Mouse (Mus musculus) kidney, embryonic 16.5 days (tissue): ENCODE data around the gene Trp53. TPM values are rescaled to one million over a fixed set of nuclear protein-coding genes. Genes with fewer than 3 reads are reported as not detected.
"Not testable (repeated sequence)": the region's sequence is repeated elsewhere in the genome, so short reads cannot be mapped to it uniquely, and the experiment has no call there.

Experiments
- ATAC-seq: fragments of 200-750 bp; cut with Nextera tagmentation; 2 replicates; pipeline ENCODE4 v1.8.0; 2017; ENCODE audit warnings: moderate TSS enrichment; ENCODE audit not compliant: low FRiP score, low TSS enrichment
- H3K27ac ChIP-seq: fragments of 300-500 bp; sonication (generic); 2 replicates; pipeline ENCODE4 v1.5.1; 2014; ENCODE audit warnings: low read length
- H3K27me3 ChIP-seq: fragments of 300-500 bp; sonication (generic); 2 replicates; pipeline ENCODE4 v1.6.1; 2014; ENCODE audit warnings: low read length, control low read depth, mixed read lengths; ENCODE audit not compliant: insufficient read depth
- H3K36me3 ChIP-seq: fragments of 300-500 bp; sonication (generic); 2 replicates; pipeline ENCODE4 v1.6.1; 2014; ENCODE audit warnings: low read length, control low read depth, mixed read lengths; ENCODE audit not compliant: insufficient read depth
- H3K4me1 ChIP-seq: fragments of 300-500 bp; sonication (generic); 2 replicates; pipeline ENCODE4 v1.6.1; 2014; ENCODE audit warnings: low read length, control low read depth, mixed read lengths; ENCODE audit not compliant: insufficient read depth
- H3K4me2 ChIP-seq: fragments of 300-500 bp; sonication (generic); replicated peaks from 2 replicates; pipeline ENCODE4 v1.6.1; 2014; ENCODE audit warnings: low read depth, low read length
- H3K4me3 ChIP-seq: fragments of 300-500 bp; sonication (generic); 2 replicates; pipeline ENCODE4 v1.5.1; 2014; ENCODE audit warnings: mild to moderate bottlenecking, low read length
- H3K9ac ChIP-seq: fragments of 300-500 bp; sonication (generic); replicated peaks from 2 replicates; pipeline ENCODE4 v1.6.1; 2014; ENCODE audit warnings: low read length
- H3K9me3 ChIP-seq: fragments of 300-500 bp; sonication (generic); 2 replicates; pipeline ENCODE4 v1.6.1; 2016; ENCODE audit warnings: low read length, control low read depth
- WGBS: fragments of 180-500 bp; shearing (Covaris S2); extraction: QIAGEN DNeasy Blood & Tissue Kit; methylation state at CpG from one replicate; pipeline ENCODE4 v1.1.7; 2014; 5-methylcytosine and 5-hydroxymethylcytosine counted together
- polyA plus RNA-seq: library from polyadenylated mRNA; unstranded; fragments of >200 nt; fragmentation: Nextera tagmentation; extraction: Ambion mirVana; gene quantifications from 2 replicates; pipeline ENCODE4 v1.2.1, GENCODE M21; 2015

Gene Trp53
- 191 and 205 TPM in 2 replicates for polyA plus RNA-seq

DNA sequence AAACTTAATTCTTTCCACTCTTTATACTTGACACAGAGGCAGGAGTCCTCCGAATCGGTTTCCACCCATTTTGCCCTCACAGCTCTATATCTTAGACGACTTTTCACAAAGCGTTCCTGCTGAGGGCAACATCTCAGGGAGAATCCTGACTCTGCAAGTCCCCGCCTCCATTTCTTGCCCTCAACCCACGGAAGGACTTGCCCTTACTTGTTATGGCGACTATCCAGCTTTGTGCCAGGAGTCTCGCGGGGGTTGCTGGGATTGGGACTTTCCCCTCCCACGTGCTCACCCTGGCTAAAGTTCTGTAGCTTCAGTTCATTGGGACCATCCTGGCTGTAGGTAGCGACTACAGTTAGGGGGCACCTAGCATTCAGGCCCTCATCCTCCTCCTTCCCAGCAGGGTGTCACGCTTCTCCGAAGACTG is at the start of gene Trp53, which contains the start of gene Wrap53:
TSS of gene Trp53 (plus strand) at position 269 of the 424 bp plus-strand sequence.
TSS of gene Wrap53 (minus strand) at position 165 of the 424 bp plus-strand sequence.
- peak; percentile 64 for ATAC-seq
- H3K4me1 ChIP-seq = peaks cover 25% of the 10 kb centered on the region
- 0% methylated on average over 13 of the region's 13 CpGs for WGBS

DNA sequence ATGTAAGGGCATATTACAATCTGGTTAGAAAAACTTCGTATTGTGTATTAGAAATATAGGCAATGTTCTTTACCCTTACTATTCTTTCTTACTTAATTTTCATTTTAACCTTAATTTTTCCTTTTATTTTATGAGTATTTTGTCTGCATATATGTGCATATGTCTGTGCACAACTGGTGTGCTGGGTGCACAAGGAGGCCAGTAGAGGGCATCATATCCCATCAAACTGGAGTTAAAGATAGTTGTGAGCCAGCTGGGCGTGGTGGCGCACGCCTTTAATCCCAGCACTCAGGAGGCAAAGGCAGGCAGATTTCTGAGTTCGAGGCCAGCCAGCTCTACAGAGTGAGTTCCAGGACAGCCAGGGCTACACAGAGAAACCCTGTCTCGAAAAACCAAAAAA is 49.4 kb upstream of the Trp53 start:
- H3K4me2 ChIP-seq, H3K9me3 ChIP-seq, H3K4me1 ChIP-seq, H3K9ac ChIP-seq, H3K27me3 ChIP-seq, H3K27ac ChIP-seq, H3K4me3 ChIP-seq, H3K36me3 ChIP-seq, ATAC-seq: not testable (repeated sequence)
- 94% methylated on average over 6 of the region's 6 CpGs for WGBS

More for the DNA sequence above, at the start of gene Trp53, which contains the start of gene Wrap53:
- no peaks in the 10 kb centered on the region for H3K9me3 ChIP-seq
- peak within 1 kb of the TSS; percentile 99 for H3K27ac ChIP-seq
- H3K27me3 ChIP-seq = no peaks in the 10 kb centered on the region
- H3K4me3 ChIP-seq = peak within 1 kb of the TSS; percentile 94
- peaks cover 10% of the 10 kb centered on the region; the same call in 1 of the 2 replicates for H3K36me3 ChIP-seq
- H3K9ac ChIP-seq = peak within 1 kb of the TSS; percentile 83
- H3K4me2 ChIP-seq = peak within 1 kb of the TSS; percentile 89

DNA sequence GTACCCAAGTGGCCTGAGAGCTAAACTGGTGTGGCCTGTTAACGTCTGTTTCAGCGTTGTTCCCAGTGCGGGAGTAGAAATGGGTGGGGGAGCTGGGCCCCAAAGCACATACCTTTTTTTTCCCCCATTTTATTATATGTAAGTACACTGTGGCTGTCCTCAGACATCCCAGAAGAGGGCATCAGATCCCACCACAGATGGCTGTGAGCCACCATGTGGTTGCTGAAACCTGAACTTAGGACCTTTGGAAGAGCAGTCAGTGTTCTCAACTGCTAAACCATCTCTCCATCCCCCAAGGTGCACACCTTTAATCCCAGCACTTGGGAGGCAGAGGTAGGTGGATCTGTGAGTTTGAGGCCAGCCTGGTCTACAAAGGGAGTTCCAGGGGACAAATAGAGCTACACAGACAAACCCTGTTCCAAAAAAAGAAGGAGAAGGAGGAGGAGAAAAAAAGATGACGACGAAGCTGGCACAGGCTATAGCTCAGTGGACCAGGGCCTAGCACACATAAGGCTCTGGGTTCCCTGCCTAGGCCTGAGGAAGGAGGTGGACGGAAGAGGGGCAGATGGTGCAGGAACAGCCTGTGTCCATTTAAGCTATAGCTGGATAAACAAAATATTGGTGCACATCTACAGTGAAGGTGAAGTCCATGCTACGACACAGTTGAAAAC is 47.5 kb upstream of the Trp53 start:
- no peak overlapping the region for H3K9ac ChIP-seq
- 0 out of 2 replicates have a peak, but pooled peaks cover 2% of the 10 kb centered on the region for H3K4me1 ChIP-seq
- 81% methylated on average over 7 of the region's 7 CpGs for WGBS
- H3K27ac ChIP-seq = no peak overlapping the region
- ATAC-seq = no peak
- no peak overlapping the region for H3K4me2 ChIP-seq
- H3K27me3 ChIP-seq = no peaks in the 10 kb centered on the region
- no peaks in the 10 kb centered on the region for H3K36me3 ChIP-seq
- no peaks in the 10 kb centered on the region for H3K9me3 ChIP-seq
- H3K4me3 ChIP-seq = no peak overlapping the region

DNA sequence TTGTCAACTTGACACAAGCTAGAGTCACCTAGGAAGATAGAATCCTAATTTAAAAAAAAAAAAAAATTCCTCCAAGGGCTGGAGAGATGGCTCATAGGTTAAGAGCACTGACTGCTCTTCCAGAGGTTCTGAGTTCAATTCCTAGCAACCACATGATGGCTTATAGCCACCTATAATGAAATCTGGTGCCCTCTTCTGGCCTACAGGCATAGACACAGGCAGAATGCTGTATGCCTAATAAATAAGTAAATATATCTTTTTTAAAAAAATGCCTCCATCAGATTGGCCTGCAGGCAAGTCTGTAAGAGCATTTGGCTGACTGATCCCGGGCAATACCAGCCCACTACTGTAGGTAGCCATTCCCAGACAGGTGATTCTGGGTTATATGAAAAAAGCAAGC is 45.2 kb upstream of the Trp53 start:
- Histone ChIP-seq H3K9me3 (no peaks in the 10 kb centered on the region), H3K27me3 (no peaks in the 10 kb centered on the region), H3K9ac (no peak overlapping the region), H3K4me1 (no peaks in the 10 kb centered on the region), H3K36me3 (no peaks in the 10 kb centered on the region), H3K27ac (no peak overlapping the region), H3K4me2 (no peak overlapping the region), H3K4me3 (no peak overlapping the region)
- 66% methylated on average over 1 of the region's 1 CpGs for WGBS
- ATAC-seq = no peak

DNA sequence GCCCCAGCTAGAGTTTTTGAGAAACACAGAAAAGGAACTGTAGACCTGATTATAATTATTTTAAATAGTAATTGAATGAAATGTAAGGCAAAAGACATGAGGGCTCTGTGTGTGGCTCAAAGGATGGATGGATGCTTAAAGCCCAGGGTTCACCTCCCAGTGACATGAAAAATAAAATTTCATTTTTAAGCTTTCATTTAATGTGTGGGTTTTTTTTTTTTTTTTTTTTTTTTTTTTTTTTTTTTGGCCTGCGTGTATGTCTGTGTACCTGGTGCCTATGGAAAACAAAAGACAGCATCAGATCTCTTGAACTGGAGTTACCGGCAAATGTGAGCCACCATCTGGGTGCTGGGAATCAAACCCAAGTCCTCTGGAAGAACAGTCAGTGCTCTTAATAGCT is 39.5 kb upstream of the Trp53 start:
- no peak for ATAC-seq
- Histone ChIP-seq H3K4me2 (no peak overlapping the region), H3K4me1 (0 out of 2 replicates have a peak, but pooled peaks cover under 1% of the 10 kb centered on the region), H3K27me3 (no peaks in the 10 kb centered on the region), H3K9me3 (no peaks in the 10 kb centered on the region), H3K36me3 (no peaks in the 10 kb centered on the region), H3K27ac (no peak overlapping the region), H3K9ac (no peak overlapping the region), H3K4me3 (no peak overlapping the region)
- 95% methylated on average over 2 of the region's 2 CpGs for WGBS

DNA sequence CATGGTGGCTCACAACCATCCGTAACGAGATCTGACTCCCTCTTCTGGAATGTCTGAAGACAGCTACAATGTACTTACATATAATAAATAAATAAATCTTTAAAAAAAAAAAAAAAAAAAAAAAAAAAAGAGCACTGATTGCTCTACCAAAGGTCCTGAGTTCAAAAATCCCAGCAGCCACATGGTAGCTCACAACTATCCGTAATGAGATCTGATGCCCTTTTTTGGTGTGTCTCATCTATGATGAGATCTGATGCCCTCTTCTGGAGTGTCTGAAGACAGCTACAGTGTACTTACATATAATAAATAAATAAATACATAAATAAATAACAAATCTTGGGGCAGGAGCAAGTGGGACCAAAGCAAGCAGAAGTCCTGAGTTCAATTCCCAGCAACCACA is 38.4 kb upstream of the Trp53 start:
- not testable (repeated sequence) for ATAC-seq, H3K27me3 ChIP-seq, H3K27ac ChIP-seq, H3K4me1 ChIP-seq, H3K4me3 ChIP-seq, H3K4me2 ChIP-seq, H3K9ac ChIP-seq, H3K9me3 ChIP-seq, H3K36me3 ChIP-seq
- WGBS = 68% methylated on average over 1 of the region's 3 CpGs

DNA sequence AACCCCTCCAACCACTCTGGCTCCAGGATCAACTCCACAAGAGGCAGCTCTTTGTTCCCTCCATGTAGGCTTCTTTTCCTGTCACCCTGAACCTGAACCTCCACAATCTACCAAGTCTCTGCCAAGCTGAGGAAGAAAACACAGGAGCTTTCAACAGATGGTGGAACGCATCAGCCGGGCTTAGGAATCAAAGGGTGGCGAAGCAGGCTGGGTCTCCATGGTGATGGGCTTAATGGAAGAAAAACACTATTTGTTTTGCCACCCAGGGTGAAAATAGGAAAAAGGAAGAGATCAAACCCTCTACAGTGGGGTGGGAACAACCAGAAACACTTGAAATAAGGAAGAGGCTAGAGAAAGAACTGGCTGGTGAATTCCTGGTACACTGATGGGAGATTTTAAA is 36.6 kb upstream of the Trp53 start:
- H3K27ac ChIP-seq = no peak overlapping the region
- no peaks in the 10 kb centered on the region for H3K9me3 ChIP-seq
- WGBS = 45% methylated on average over 3 of the region's 3 CpGs
- H3K4me2 ChIP-seq = no peak overlapping the region
- no peaks in the 10 kb centered on the region for H3K36me3 ChIP-seq
- no peak for ATAC-seq
- H3K27me3 ChIP-seq = 0 out of 2 replicates have a peak, but pooled peaks cover 3% of the 10 kb centered on the region
- no peak overlapping the region for H3K9ac ChIP-seq
- H3K4me3 ChIP-seq = no peak overlapping the region
- peaks cover 15% of the 10 kb centered on the region for H3K4me1 ChIP-seq

DNA sequence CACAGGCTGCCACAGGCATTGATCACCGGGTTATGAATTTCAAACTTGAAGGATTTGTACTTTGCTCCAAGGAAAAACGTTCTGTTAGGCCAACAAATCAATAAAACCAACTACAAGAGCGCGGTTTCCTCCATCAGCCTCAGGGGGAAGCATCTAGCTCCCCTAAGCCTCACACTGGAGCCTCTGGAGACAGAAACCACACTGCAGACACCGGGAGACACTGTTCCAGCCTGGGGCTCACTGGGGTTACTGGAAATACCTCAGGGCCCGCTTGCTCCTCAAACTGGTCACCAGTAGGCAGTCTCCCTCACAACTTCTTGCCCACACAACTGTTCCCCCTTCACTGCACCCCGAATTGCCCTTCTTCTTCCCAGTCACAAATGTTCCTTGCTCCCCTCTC is 34.2 kb upstream of the Trp53 start:
- H3K9ac ChIP-seq = peak overlapping the region; percentile 74
- 0 out of 2 replicates have a peak, but pooled peaks cover 3% of the 10 kb centered on the region for H3K27me3 ChIP-seq
- peak overlapping the region; percentile 80 for H3K4me2 ChIP-seq
- peak overlapping the region; percentile 60 for H3K4me3 ChIP-seq
- no peak for ATAC-seq
- H3K9me3 ChIP-seq = no peaks in the 10 kb centered on the region
- H3K4me1 ChIP-seq = peaks cover 24% of the 10 kb centered on the region
- no peaks in the 10 kb centered on the region for H3K36me3 ChIP-seq
- peak overlapping the region; percentile 69 for H3K27ac ChIP-seq
- WGBS = 16% methylated on average over 7 of the region's 7 CpGs

DNA sequence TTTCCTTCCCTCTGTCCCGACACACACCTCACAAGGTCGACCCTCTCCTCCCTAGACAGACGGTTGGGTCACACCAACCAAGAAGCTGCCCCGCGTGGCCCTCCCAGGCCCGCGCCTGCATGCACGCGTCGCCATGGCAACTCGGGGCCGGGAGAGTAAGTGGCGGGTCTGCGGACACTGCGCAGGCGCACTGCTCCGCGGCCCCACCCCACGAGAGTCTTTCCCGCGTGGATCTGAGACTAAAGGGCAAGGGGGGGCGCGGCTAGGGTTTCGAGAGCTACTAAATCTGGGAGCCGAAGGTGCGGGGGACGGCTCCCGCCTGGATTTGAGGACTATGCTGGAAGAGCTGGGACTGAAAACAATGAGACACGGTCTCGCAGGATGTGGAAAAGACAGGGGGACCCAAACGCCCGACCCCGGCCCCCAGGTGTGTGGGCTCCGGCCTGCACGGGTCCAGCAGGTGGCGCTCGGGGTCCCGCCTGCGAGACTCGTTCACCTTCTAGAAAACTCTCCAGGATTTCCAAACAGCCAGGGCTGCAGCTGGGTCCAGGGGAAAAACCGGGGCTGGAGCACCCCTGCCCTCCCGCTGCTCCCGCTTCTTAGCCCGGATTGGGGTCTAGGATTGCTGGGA is 33.6 kb upstream of the Trp53 start:
- ATAC-seq = peak; percentile 76
- H3K4me3 ChIP-seq = peak overlapping the region; percentile 60
- under 1% methylated on average over 44 of the region's 44 CpGs for WGBS

DNA sequence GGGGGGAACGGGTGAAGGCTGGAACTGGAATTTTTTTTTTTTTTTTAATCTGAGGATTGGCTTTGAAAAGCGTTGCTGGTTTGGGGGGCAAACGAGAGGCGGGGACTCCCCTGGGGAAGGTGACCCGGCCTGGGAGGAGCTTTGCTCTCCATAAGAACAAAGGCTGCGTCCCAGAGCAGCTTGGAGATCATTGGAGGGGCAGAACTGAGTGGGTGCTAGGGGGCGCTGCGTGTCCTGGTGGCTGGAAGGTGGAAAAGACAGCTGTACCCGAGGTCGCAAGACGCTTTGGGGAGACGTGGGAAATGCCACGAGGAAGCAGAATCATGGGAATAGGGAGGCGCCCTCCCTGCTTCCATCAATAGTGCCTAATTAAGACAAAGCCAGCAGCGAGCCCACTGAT is 33.1 kb upstream of the Trp53 start:
- Histone ChIP-seq H3K4me1 (peaks cover 24% of the 10 kb centered on the region), H3K9ac (peak overlapping the region; percentile 74), H3K36me3 (no peaks in the 10 kb centered on the region), H3K4me2 (peak overlapping the region; percentile 80), H3K27ac (peak overlapping the region; percentile 69), H3K9me3 (no peaks in the 10 kb centered on the region), H3K4me3 (peak overlapping the region; percentile 60), H3K27me3 (0 out of 2 replicates have a peak, but pooled peaks cover 3% of the 10 kb centered on the region)
- no peak for ATAC-seq
- WGBS = 2% methylated on average over 15 of the region's 15 CpGs

More for the DNA sequence above, 33.6 kb upstream of the Trp53 start:
- H3K4me1 ChIP-seq = peaks cover 24% of the 10 kb centered on the region
- peak overlapping the region; percentile 80 for H3K4me2 ChIP-seq
- no peaks in the 10 kb centered on the region for H3K36me3 ChIP-seq
- H3K9ac ChIP-seq = peak overlapping the region; percentile 74
- H3K27ac ChIP-seq = peak overlapping the region; percentile 69
- H3K27me3 ChIP-seq = 0 out of 2 replicates have a peak, but pooled peaks cover 3% of the 10 kb centered on the region
- H3K9me3 ChIP-seq = no peaks in the 10 kb centered on the region
